Mouse (Mus musculus): Measurements from ENCODE around the gene Cstf1. TPM values are rescaled to one million over a fixed set of nuclear protein-coding genes. Genes with fewer than 3 reads are reported as not detected.

Gene Cstf1
- total and polyA plus RNA-seq, 3 experiments = 44.2 to 62.1 (median 53.2) TPM

DNA sequence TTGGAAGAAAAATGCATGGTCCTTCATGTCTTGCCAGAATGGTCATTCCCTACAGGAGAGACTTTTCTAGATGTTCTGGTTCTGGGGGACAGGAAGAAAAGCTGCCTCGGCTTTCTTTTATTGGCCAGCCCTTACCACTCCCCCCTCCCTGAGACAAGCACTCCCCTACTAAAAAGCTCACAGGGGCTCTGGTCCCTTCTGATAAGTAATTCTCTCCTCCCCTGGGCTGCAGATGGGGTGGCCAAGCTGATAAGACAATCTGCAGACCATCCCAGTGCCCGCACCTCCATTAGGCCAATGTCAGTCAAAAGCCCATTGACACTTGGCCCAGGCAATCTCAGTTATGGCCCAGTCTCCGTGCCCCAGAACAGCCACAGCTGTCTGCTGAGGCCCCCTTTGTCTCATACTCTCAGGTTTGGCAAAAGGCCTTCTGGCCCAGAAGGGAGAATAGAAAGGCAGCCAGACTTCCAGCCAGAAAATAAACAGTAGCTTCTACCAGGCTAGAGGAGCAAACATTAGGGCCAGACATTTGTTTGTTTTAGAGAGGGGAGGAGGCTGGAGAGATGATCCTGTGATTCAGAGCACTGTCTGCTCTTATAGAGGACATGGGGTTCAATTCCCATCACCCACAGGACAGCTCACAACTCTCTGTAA is 22.1 kb upstream of the Cstf1 start:
- dilution Hi-C loops (cut with MboI; ENCODE audit: extremely low pct_ligation_motif_present, extremely low pct_unique_long_range_greater_than_20kb, low sequenced_read_pairs) (no loop called here), in situ Hi-C loops (cut with MboI; ENCODE audit: low pct_ligation_motif_present, low pct_unique_long_range_greater_than_20kb, low sequenced_read_pairs) (no loop called here)
- Histone ChIP-seq H3K9me3 (replicated peaks; ENCODE audit: low read length) (peaks cover 5% of the 10 kb centered on the region), H3K79me2 (replicated peaks; ENCODE audit: control insufficient read depth, extremely low read depth, insufficient read depth, poor library complexity, severe bottlenecking) (no peaks in the 10 kb centered on the region), H3K27me3 (replicated peaks) (peaks cover 11% of the 10 kb centered on the region), H3K4me2 (ENCODE audit: insufficient read depth, low read depth, poor library complexity, severe bottlenecking) (no peak overlapping the region), H3K4me1 (ENCODE audit: control insufficient read depth in 1 of 2, insufficient read depth in 2 of 2) (peaks cover 4 to 5% of the 10 kb centered on the region in 2 experiments; a peak in 1 of 4 replicates), H3K27ac (ENCODE audit: insufficient read depth, low read depth) (no peak overlapping the region), H3K4me3 (replicated peaks in 1 of 3; ENCODE audit: low read depth in 2 of 3, low read length in 2 of 3, poor library complexity in 1 of 3) (no peak overlapping the region), H3K9ac (ENCODE audit: insufficient read depth, low read depth) (no peak overlapping the region), H3K36me3 (replicated peaks in 1 of 2; ENCODE audit: control insufficient read depth in 1 of 2, insufficient read depth in 1 of 2, low read length in 1 of 2) (peaks cover 0 to 9% of the 10 kb centered on the region in 2 experiments)
- no peak for DNase-seq (ENCODE audit: extremely low read depth)
- TF ChIP-seq MEF2A (IDR thresholded peaks at IDR 0.05; ENCODE audit: borderline replicate concordance, low read depth, low read length) (no peak), NRF1 (IDR thresholded peaks at IDR 0.05; ENCODE audit: low read depth, low read length) (no peak)

DNA sequence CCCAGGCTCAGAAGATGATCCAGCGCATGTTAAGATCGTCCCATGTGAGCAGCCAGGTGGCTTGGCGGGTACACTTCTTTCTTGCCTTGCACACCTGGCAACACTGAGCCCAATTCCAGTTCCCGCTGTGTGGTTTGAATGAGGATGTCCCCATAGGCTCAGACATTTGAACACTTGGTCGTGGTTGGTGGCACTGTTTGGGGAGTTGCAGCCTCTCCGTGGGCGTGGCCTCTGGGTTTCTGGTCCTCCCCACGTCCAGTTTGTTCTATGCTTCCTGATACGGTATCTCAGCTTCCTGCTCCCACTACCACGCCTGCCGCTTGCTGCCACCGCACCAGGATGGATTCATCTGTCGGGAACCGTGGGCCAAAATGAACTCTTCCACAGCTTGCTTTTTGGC is 20.7 kb upstream of the Cstf1 start:
- H3K9ac ChIP-seq (ENCODE audit: insufficient read depth, low read depth) = no peak overlapping the region
- no peak for TF ChIP-seq BHLHE40 (IDR thresholded peaks at IDR 0.05; ENCODE audit: low read depth, low read length)
- no peak for TF ChIP-seq NELFE (IDR thresholded peaks at IDR 0.05; ENCODE audit: low read depth, low read length)

DNA sequence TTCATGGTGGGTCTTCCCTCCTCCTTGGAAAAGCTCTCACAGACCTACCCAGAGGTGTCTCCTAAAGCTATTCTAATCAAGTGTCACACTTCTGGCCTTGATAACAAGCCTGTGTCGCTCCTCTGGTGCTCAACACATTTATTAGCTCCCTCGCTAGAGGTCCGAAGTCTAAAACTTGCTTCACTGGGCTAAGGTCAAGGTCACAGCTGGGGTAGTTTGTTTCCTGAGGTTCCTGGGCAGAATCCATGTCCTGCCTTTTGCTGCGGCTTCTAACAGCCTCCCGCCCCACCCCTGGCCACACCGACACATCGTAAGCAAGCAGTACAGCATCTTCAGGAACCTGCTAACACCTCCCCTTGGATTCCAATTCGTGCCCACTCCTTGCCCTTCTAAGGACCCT is 19.7 kb upstream of the Cstf1 start:
- in situ Hi-C loops (cut with MboI; ENCODE audit: low pct_ligation_motif_present, low pct_unique_long_range_greater_than_20kb, low sequenced_read_pairs) (no loop called here), dilution Hi-C loops (cut with MboI; ENCODE audit: extremely low pct_ligation_motif_present, extremely low pct_unique_long_range_greater_than_20kb, low sequenced_read_pairs) (no loop called here)
- DNase-seq (ENCODE audit: extremely low read depth) = no peak
- H3K4me3 ChIP-seq (replicated peaks in 1 of 3; ENCODE audit: low read depth in 2 of 3, low read length in 2 of 3, poor library complexity in 1 of 3) = no peak overlapping the region
- H3K79me2 ChIP-seq (replicated peaks; ENCODE audit: control insufficient read depth, extremely low read depth, insufficient read depth, poor library complexity, severe bottlenecking) = no peaks in the 10 kb centered on the region
- peaks cover 6 to 30% of the 10 kb centered on the region in 2 experiments for H3K36me3 ChIP-seq (replicated peaks in 1 of 2; ENCODE audit: control insufficient read depth in 1 of 2, insufficient read depth in 1 of 2, low read length in 1 of 2)
- no peak overlapping the region for H3K4me2 ChIP-seq (ENCODE audit: insufficient read depth, low read depth, poor library complexity, severe bottlenecking)
- H3K9ac ChIP-seq (ENCODE audit: insufficient read depth, low read depth) = no peak overlapping the region
- no peak overlapping the region for H3K27ac ChIP-seq (ENCODE audit: insufficient read depth, low read depth)
- peaks cover 1% of the 10 kb centered on the region for H3K9me3 ChIP-seq (replicated peaks; ENCODE audit: low read length)
- H3K27me3 ChIP-seq (replicated peaks) = peaks cover 2% of the 10 kb centered on the region
- peaks cover 0 to 2% of the 10 kb centered on the region in 2 experiments; a peak in 1 of 4 replicates for H3K4me1 ChIP-seq (ENCODE audit: control insufficient read depth in 1 of 2, insufficient read depth in 2 of 2)
- TF ChIP-seq CHD1 (IDR thresholded peaks at IDR 0.05; ENCODE audit: low read depth, low read length) = no peak
- TF ChIP-seq BHLHE40 (IDR thresholded peaks at IDR 0.05; ENCODE audit: low read depth, low read length) = no peak
- TF ChIP-seq GABPA (IDR thresholded peaks at IDR 0.05; ENCODE audit: insufficient replicate concordance, low read depth, low read length) = no peak
- TF ChIP-seq NELFE (IDR thresholded peaks at IDR 0.05; ENCODE audit: low read depth, low read length) = no peak
- no peak for TF ChIP-seq ETS1 (conservative IDR thresholded peaks at IDR 0.05; ENCODE audit: low read depth, low read length)
- TF ChIP-seq RCOR1 (conservative IDR thresholded peaks at IDR 0.05; ENCODE audit: low read depth, low read length) = no peak
- no peak for TF ChIP-seq NRF1 (IDR thresholded peaks at IDR 0.05; ENCODE audit: low read depth, low read length)
- TF ChIP-seq KAT2A (IDR thresholded peaks at IDR 0.05; ENCODE audit: insufficient replicate concordance, low read length) = no peak
- no peak for TF ChIP-seq EP300 (IDR thresholded peaks at IDR 0.05; ENCODE audit: low read length)
- TF ChIP-seq USF2 (conservative IDR thresholded peaks at IDR 0.05; ENCODE audit: low read depth, low read length) = no peak
- no peak for TF ChIP-seq MAX (IDR thresholded peaks at IDR 0.05; ENCODE audit: low read length)
- no peak for TF ChIP-seq RAD21 (IDR thresholded peaks at IDR 0.05; ENCODE audit: low read depth, low read length)
- no peak for TF ChIP-seq HCFC1 (IDR thresholded peaks at IDR 0.05; ENCODE audit: low read depth, low read length)

More for the DNA sequence above, 20.7 kb upstream of the Cstf1 start:
- Histone ChIP-seq H3K4me3 (replicated peaks in 1 of 3; ENCODE audit: low read depth in 2 of 3, low read length in 2 of 3, poor library complexity in 1 of 3) (no peak overlapping the region), H3K79me2 (replicated peaks; ENCODE audit: control insufficient read depth, extremely low read depth, insufficient read depth, poor library complexity, severe bottlenecking) (no peaks in the 10 kb centered on the region), H3K36me3 (replicated peaks in 1 of 2; ENCODE audit: control insufficient read depth in 1 of 2, insufficient read depth in 1 of 2, low read length in 1 of 2) (peaks cover 0 to 20% of the 10 kb centered on the region in 2 experiments), H3K27ac (ENCODE audit: insufficient read depth, low read depth) (no peak overlapping the region), H3K4me2 (ENCODE audit: insufficient read depth, low read depth, poor library complexity, severe bottlenecking) (no peak overlapping the region), H3K9me3 (replicated peaks; ENCODE audit: low read length) (peaks cover 5% of the 10 kb centered on the region), H3K27me3 (replicated peaks) (peaks cover 2% of the 10 kb centered on the region), H3K4me1 (ENCODE audit: control insufficient read depth in 1 of 2, insufficient read depth in 2 of 2) (peaks cover 2 to 3% of the 10 kb centered on the region in 2 experiments; a peak in 1 of 4 replicates)
- in situ Hi-C loops (cut with MboI; ENCODE audit: low pct_ligation_motif_present, low pct_unique_long_range_greater_than_20kb, low sequenced_read_pairs) (no loop called here), dilution Hi-C loops (cut with MboI; ENCODE audit: extremely low pct_ligation_motif_present, extremely low pct_unique_long_range_greater_than_20kb, low sequenced_read_pairs) (no loop called here)
- no peak for DNase-seq (ENCODE audit: extremely low read depth)
